Mouse (Mus musculus): ENCODE data around the gene Snrpd3. TPM values are rescaled to one million over a fixed set of nuclear protein-coding genes. Genes with fewer than 3 reads are reported as not detected.
"Not testable (repeated sequence)": the region's sequence is repeated elsewhere in the genome, so short reads cannot be mapped to it uniquely, and the experiment has no call there.

The Snrpd3 gene
- polyA plus RNA-seq (2014; fragmentation: Nextera tagmentation; extraction: Ambion mirVana), result 256 and 281 TPM in 2 replicates

- peak within 1 kb of the TSS; percentile 92 for H3K27ac ChIP-seq (replicated peaks; ENCODE audit: low read depth, low read length)
- H3K9ac ChIP-seq (ENCODE audit: low read length), result peak within 1 kb of the TSS; percentile 90
- H3K9me3 ChIP-seq (ENCODE audit: control insufficient read depth, low read length), result no peaks in the 10 kb centered on the region
- H3K4me1 ChIP-seq (ENCODE audit: control insufficient read depth, insufficient read depth, low read length), result peaks cover 15% of the 10 kb centered on the region
- DNase-seq (ENCODE audit: low spot score), result peak; percentile 95
- H3K27me3 ChIP-seq (ENCODE audit: control insufficient read depth, insufficient read depth, low read length), result no peaks in the 10 kb centered on the region
- peak within 1 kb of the TSS; percentile 81 for H3K4me2 ChIP-seq (ENCODE audit: low read depth, severe bottlenecking)
- peaks cover 4% of the 10 kb centered on the region; the same call in 1 of the 2 replicates for H3K36me3 ChIP-seq (ENCODE audit: control insufficient read depth, insufficient read depth, low read length)
- peak; percentile 99 for ATAC-seq (ENCODE audit: insufficient number of reproducible peaks, low FRiP score, low TSS enrichment, low read depth)
- peak within 1 kb of the TSS; percentile 70 for H3K4me3 ChIP-seq (ENCODE audit: low read depth, low read length)
- WGBS, result under 1% methylated on average over 33 of the region's 52 CpGs
These were observed at the start of gene Snrpd3 for GRCm38 (mm10) chr10:75517073-75517757. TSS of gene Snrpd3 (plus strand) at chr10:75517551.

GRCm38 (mm10) chr10:75473411-75473810, 43.9 kb upstream of the Snrpd3 start:
- ATAC-seq (ENCODE audit: insufficient number of reproducible peaks, low FRiP score, low TSS enrichment, low read depth), result no peak
- WGBS, result 69% methylated on average over 8 of the region's 8 CpGs

GRCm38 (mm10) chr10:75474571-75474970, 42.8 kb upstream of the Snrpd3 start:
- Histone ChIP-seq H3K27ac (replicated peaks; ENCODE audit: low read depth, low read length) (no peak overlapping the region), H3K4me1 (ENCODE audit: control insufficient read depth, insufficient read depth, low read length) (no peaks in the 10 kb centered on the region), H3K4me3 (ENCODE audit: low read depth, low read length) (no peak overlapping the region), H3K9ac (ENCODE audit: low read length) (no peak overlapping the region), H3K4me2 (ENCODE audit: low read depth, severe bottlenecking) (no peak overlapping the region), H3K27me3 (ENCODE audit: control insufficient read depth, insufficient read depth, low read length) (no peaks in the 10 kb centered on the region), H3K9me3 (ENCODE audit: control insufficient read depth, low read length) (no peaks in the 10 kb centered on the region), H3K36me3 (ENCODE audit: control insufficient read depth, insufficient read depth, low read length) (no peaks in the 10 kb centered on the region)
- ATAC-seq (ENCODE audit: insufficient number of reproducible peaks, low FRiP score, low TSS enrichment, low read depth), result no peak
- WGBS, result 35% methylated on average over 5 of the region's 5 CpGs
- DNase-seq (ENCODE audit: low spot score), result no peak

More at GRCm38 (mm10) chr10:75473411-75473810, 43.9 kb upstream of the Snrpd3 start:
- no peak overlapping the region for H3K9ac ChIP-seq (ENCODE audit: low read length)
- no peak for DNase-seq (ENCODE audit: low spot score)
- no peaks in the 10 kb centered on the region for H3K36me3 ChIP-seq (ENCODE audit: control insufficient read depth, insufficient read depth, low read length)
- H3K9me3 ChIP-seq (ENCODE audit: control insufficient read depth, low read length), result no peaks in the 10 kb centered on the region
- no peak overlapping the region for H3K27ac ChIP-seq (replicated peaks; ENCODE audit: low read depth, low read length)
- no peak overlapping the region for H3K4me3 ChIP-seq (ENCODE audit: low read depth, low read length)
- no peaks in the 10 kb centered on the region for H3K4me1 ChIP-seq (ENCODE audit: control insufficient read depth, insufficient read depth, low read length)
- no peaks in the 10 kb centered on the region for H3K27me3 ChIP-seq (ENCODE audit: control insufficient read depth, insufficient read depth, low read length)
- H3K4me2 ChIP-seq (ENCODE audit: low read depth, severe bottlenecking), result no peak overlapping the region

- H3K4me3 ChIP-seq (ENCODE audit: low read depth, low read length); H3K4me1 ChIP-seq (ENCODE audit: control insufficient read depth, insufficient read depth, low read length); H3K4me2 ChIP-seq (ENCODE audit: low read depth, severe bottlenecking); H3K9me3 ChIP-seq (ENCODE audit: control insufficient read depth, low read length); H3K36me3 ChIP-seq (ENCODE audit: control insufficient read depth, insufficient read depth, low read length); H3K27me3 ChIP-seq (ENCODE audit: control insufficient read depth, insufficient read depth, low read length); DNase-seq (ENCODE audit: low spot score); H3K27ac ChIP-seq (replicated peaks; ENCODE audit: low read depth, low read length); H3K9ac ChIP-seq (ENCODE audit: low read length); ATAC-seq (ENCODE audit: insufficient number of reproducible peaks, low FRiP score, low TSS enrichment, low read depth): not testable (repeated sequence)
- 25% methylated on average over 4 of the region's 6 CpGs for WGBS
These were observed 42.1 kb upstream of the Snrpd3 start for GRCm38 (mm10) chr10:75475139-75475850.

- Histone ChIP-seq H3K4me1 (ENCODE audit: control insufficient read depth, insufficient read depth, low read length) (no peaks in the 10 kb centered on the region), H3K4me2 (ENCODE audit: low read depth, severe bottlenecking) (no peak overlapping the region), H3K9me3 (ENCODE audit: control insufficient read depth, low read length) (no peaks in the 10 kb centered on the region), H3K9ac (ENCODE audit: low read length) (no peak overlapping the region), H3K27ac (replicated peaks; ENCODE audit: low read depth, low read length) (no peak overlapping the region), H3K4me3 (ENCODE audit: low read depth, low read length) (no peak overlapping the region), H3K36me3 (ENCODE audit: control insufficient read depth, insufficient read depth, low read length) (no peaks in the 10 kb centered on the region), H3K27me3 (ENCODE audit: control insufficient read depth, insufficient read depth, low read length) (no peaks in the 10 kb centered on the region)
- no peak for ATAC-seq (ENCODE audit: insufficient number of reproducible peaks, low FRiP score, low TSS enrichment, low read depth)
- WGBS, result 86% methylated on average over 9 of the region's 9 CpGs
- DNase-seq (ENCODE audit: low spot score), result no peak
These were observed 40.3 kb upstream of the Snrpd3 start for GRCm38 (mm10) chr10:75477034-75477433.

- no peaks in the 10 kb centered on the region for H3K9me3 ChIP-seq (ENCODE audit: control insufficient read depth, low read length)
- no peak for ATAC-seq (ENCODE audit: insufficient number of reproducible peaks, low FRiP score, low TSS enrichment, low read depth)
- H3K4me3 ChIP-seq (ENCODE audit: low read depth, low read length), result no peak overlapping the region
- no peak overlapping the region for H3K4me2 ChIP-seq (ENCODE audit: low read depth, severe bottlenecking)
- H3K27ac ChIP-seq (replicated peaks; ENCODE audit: low read depth, low read length), result no peak overlapping the region
- no peaks in the 10 kb centered on the region for H3K36me3 ChIP-seq (ENCODE audit: control insufficient read depth, insufficient read depth, low read length)
- H3K27me3 ChIP-seq (ENCODE audit: control insufficient read depth, insufficient read depth, low read length), result no peaks in the 10 kb centered on the region
- H3K4me1 ChIP-seq (ENCODE audit: control insufficient read depth, insufficient read depth, low read length), result no peaks in the 10 kb centered on the region
- DNase-seq (ENCODE audit: low spot score), result no peak
- WGBS, result 82% methylated on average over 2 of the region's 2 CpGs
- no peak overlapping the region for H3K9ac ChIP-seq (ENCODE audit: low read length)
These were observed 37.4 kb upstream of the Snrpd3 start for GRCm38 (mm10) chr10:75479955-75480354.

GRCm38 (mm10) chr10:75481703-75482102, 35.6 kb upstream of the Snrpd3 start:
- no peak for DNase-seq (ENCODE audit: low spot score)
- H3K4me1 ChIP-seq (ENCODE audit: control insufficient read depth, insufficient read depth, low read length), result no peaks in the 10 kb centered on the region
- no peak for ATAC-seq (ENCODE audit: insufficient number of reproducible peaks, low FRiP score, low TSS enrichment, low read depth)
- H3K36me3 ChIP-seq (ENCODE audit: control insufficient read depth, insufficient read depth, low read length), result no peaks in the 10 kb centered on the region
- no peak overlapping the region for H3K4me3 ChIP-seq (ENCODE audit: low read depth, low read length)
- 82% methylated on average over 4 of the region's 4 CpGs for WGBS
- H3K9me3 ChIP-seq (ENCODE audit: control insufficient read depth, low read length), result no peaks in the 10 kb centered on the region
- no peaks in the 10 kb centered on the region for H3K27me3 ChIP-seq (ENCODE audit: control insufficient read depth, insufficient read depth, low read length)
- H3K27ac ChIP-seq (replicated peaks; ENCODE audit: low read depth, low read length), result no peak overlapping the region
- H3K4me2 ChIP-seq (ENCODE audit: low read depth, severe bottlenecking), result no peak overlapping the region
- H3K9ac ChIP-seq (ENCODE audit: low read length), result no peak overlapping the region

GRCm38 (mm10) chr10:75482271-75482670, 35.1 kb upstream of the Snrpd3 start:
- Histone ChIP-seq H3K9ac (ENCODE audit: low read length) (no peak overlapping the region), H3K27me3 (ENCODE audit: control insufficient read depth, insufficient read depth, low read length) (no peaks in the 10 kb centered on the region), H3K27ac (replicated peaks; ENCODE audit: low read depth, low read length) (no peak overlapping the region), H3K36me3 (ENCODE audit: control insufficient read depth, insufficient read depth, low read length) (no peaks in the 10 kb centered on the region), H3K9me3 (ENCODE audit: control insufficient read depth, low read length) (no peaks in the 10 kb centered on the region), H3K4me2 (ENCODE audit: low read depth, severe bottlenecking) (no peak overlapping the region), H3K4me3 (ENCODE audit: low read depth, low read length) (no peak overlapping the region), H3K4me1 (ENCODE audit: control insufficient read depth, insufficient read depth, low read length) (no peaks in the 10 kb centered on the region)
- no peak for DNase-seq (ENCODE audit: low spot score)
- 84% methylated on average over 5 of the region's 5 CpGs for WGBS
- ATAC-seq (ENCODE audit: insufficient number of reproducible peaks, low FRiP score, low TSS enrichment, low read depth), result no peak

All from limb, embryonic 11.5 days (tissue).